Mouse (Mus musculus) retina, postnatal 7 days (tissue): ENCODE measurements around the gene Myh10.

Experiments used
- DNase-seq: peaks from one replicate; pipeline ENCODE4 v3.0.0-alpha.2; 2012; ENCODE audit warnings: low read depth, low spot score

Gene Myh10

DNA sequence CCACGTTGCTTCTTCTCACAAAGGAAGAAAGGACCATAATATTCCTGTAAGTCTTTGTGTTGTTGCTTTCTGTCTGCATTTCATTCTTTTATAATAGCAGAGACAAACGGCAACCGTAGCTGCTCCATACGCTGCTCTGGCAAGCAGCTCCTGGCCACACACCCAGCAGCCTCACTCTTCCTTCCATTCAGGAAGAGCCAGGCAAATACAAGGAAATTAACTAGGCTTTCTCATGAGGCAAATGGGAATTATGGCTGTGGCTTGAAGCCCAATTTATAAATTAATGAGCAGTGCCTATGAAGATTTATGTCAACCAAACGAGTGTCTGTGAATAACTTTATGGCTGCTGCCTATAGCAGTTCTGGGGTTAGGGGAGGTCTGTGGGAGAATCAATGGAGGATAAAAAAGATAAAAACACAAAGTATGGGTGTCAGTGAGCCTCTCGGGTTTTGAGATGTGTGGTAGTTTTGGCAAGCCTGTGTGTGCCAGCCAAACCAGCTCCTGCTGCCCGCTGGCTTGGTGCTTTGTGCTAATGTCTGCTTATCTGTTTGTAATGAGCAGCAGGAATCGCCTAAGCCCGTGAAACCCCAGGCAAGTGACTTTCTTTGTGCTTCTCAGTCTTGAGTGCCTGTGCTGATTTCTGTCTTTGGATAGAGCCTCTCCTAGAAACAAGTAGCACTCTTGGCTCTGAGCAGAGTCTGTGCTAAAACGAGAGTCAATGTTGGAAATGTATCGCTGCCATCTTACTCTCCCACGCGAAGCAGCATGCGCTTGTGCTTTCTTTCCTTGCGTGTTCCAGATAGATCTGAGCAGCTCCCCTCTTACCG, 54.2 kb downstream of the Myh10 start:
- no peak for DNase-seq

- no peak for DNase-seq
Measured at GRCm38 (mm10) chr11:68748121-68748520, 56.8 kb downstream of the Myh10 start.

DNA sequence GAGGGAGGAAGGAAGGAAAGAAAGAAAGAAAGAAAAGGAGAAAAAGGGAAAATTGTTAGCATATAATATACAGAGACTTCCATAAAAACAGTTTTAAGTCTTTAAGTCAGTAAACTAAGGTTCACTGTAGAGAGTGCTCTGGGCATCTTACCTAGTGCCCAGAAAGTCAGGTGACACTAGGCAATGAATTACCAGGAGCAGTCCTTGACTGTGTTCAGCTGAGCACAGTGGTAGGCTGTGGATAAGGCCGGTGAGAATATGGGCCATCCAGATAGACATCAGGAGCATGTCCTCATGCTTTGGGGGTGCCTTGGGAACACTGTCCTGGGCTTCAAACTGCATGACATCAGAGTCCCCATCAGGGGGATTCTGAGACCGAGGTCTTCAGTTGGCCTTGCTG, 58.8 kb downstream of the Myh10 start:
- no peak for DNase-seq

GRCm38 (mm10) chr11:68750938-68751337, 59.6 kb downstream of the Myh10 start:
- peak; percentile 43 for DNase-seq

- no peak for DNase-seq
Measured at GRCm38 (mm10) chr11:68754283-68754682, 62.9 kb downstream of the Myh10 start.

GRCm38 (mm10) chr11:68756456-68757348, 65.3 kb downstream of the Myh10 start:
- DNase-seq: no peak

DNA sequence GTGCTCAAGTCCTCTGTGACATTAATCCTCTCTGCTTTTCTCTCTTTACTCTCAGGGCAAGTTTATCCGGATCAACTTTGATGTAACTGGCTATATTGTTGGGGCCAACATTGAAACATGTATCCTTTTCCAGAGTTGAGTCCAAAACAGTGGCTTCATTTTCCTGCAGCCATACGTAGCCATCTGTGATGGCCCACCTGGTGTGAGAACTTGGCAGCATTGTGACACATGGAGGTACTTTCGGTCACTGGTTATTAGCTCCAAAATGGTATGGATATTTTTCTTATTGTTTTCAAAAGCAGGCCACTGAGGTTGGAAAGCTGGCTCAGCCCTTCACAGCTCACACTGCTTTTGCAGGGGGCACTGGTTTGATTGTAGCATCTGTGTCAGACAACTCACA, 68.3 kb downstream of the Myh10 start:
- no peak for DNase-seq

- DNase-seq: no peak
Measured at GRCm38 (mm10) chr11:68761155-68761554, 69.8 kb downstream of the Myh10 start.

GRCm38 (mm10) chr11:68761664-68762063, 70.3 kb downstream of the Myh10 start:
- no peak for DNase-seq

DNA sequence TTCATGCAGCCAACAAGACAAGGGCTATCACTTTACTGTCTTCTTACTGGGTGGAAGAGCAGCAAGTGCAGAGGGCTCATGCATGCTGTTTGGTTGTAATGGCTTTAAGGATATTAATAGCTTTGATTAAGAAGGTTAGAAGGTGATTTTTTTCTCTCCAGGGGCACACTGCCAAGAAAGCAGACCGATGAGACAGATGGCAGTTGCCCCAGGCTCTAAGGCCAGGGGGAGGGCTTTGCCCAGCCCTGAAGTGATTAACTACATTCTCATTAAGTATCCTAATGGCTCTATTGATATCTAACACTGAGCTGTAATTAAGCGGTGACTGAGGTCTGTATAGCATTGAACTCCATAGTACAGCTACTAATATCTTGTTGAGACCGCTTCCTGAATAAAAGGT, 73.3 kb downstream of the Myh10 start:
- DNase-seq: peak; percentile 85

GRCm38 (mm10) chr11:68767762-68768542, 76.6 kb downstream of the Myh10 start:
- DNase-seq: no peak

DNA sequence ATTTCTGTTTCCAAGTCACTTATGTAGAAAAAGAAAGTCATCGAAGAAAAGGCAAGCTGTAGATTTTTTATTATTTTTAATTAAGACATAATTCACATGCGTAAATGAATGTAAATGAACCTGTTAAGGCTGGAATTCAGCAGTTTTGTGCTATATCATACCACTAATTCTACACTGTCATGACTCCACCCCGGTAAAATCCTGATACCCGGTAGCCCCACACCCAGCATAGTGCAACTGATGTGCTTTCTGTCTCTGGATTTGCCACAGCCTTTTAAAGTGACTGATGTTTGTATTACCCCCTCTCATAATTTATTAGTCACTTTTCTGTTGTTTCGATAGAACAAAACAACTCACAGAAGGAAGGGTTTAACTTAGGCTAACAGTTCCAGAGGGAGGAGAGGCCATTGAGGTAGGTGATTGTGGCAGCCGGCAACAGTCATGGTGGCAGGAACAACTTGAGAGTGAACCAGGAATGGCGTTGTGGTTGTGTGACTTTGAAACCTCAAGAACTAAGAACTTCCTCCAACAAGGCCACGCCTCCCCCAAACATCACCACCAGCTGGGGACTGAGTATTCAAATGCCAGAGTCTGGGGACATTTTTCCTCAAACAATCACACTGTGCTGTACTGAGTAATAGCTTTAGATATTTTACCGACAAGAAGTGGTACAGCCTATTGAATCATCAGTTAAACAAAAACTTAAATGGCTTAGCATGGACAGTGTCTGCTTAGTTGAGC, 78.6 kb downstream of the Myh10 start:
- DNase-seq: no peak

DNA sequence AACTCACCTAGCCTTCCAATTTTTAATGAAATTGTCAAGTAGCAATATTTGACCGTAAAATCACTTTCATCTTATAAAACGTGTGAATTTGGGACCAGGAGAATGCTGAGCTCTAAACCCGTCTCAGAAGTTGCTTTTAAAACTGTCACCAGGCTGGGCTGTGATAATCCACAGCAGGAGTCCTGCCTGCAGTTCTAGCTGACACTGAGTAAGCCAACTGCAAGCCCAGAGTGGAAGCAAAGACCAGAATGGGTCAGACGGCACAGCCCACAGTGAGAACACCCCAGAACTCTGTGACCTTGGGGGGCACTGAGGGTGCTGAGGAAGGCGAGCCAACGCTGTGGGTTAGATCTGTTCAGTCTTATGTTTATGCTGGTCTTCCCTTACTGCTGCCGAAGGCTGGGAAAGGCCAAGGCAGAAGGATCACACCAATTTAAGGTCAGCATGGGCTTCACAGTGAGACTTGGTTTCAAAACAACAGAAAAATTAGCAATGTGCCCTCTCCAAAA, 84.8 kb downstream of the Myh10 start:
- no peak for DNase-seq

GRCm38 (mm10) chr11:68777933-68778332, 86.6 kb downstream of the Myh10 start:
- DNase-seq: no peak

- DNase-seq: no peak
Measured at GRCm38 (mm10) chr11:68778855-68779254, 87.5 kb downstream of the Myh10 start.

DNA sequence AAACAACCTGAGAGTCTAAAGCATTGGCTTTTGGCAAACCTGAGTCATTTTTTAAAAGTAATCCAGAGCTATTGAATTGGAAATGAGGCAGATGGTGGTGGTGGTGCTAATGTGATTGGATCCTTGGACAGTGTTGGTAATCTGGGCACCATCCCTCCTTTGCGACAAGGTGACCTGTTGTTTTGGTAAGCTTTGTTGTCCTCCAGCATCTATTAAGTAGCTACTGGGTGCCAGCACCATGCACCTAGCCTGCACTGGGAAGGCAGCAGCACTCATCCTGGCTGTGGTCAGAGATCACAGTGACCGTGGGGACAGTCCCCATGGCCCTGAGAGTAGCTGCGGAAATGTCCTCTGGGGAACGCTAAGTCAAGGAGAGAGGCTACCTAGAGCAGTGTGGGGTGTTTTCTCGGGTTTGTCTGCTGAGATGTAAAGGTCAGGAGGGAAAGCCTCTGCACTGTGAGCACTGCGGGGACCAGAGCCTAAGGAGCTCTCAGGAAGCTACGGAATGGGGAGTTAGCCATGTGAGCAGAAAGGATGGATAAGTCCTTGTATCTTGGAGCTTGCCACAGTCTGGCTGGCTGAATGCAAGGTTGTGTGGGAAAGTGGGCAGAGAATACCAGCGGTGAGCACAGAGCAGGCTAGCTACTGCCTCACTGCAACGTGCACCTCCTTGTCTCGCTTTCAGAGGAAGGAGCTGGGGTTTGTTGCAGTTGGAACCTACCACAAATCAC, 88.5 kb downstream of the Myh10 start:
- DNase-seq: no peak

DNA sequence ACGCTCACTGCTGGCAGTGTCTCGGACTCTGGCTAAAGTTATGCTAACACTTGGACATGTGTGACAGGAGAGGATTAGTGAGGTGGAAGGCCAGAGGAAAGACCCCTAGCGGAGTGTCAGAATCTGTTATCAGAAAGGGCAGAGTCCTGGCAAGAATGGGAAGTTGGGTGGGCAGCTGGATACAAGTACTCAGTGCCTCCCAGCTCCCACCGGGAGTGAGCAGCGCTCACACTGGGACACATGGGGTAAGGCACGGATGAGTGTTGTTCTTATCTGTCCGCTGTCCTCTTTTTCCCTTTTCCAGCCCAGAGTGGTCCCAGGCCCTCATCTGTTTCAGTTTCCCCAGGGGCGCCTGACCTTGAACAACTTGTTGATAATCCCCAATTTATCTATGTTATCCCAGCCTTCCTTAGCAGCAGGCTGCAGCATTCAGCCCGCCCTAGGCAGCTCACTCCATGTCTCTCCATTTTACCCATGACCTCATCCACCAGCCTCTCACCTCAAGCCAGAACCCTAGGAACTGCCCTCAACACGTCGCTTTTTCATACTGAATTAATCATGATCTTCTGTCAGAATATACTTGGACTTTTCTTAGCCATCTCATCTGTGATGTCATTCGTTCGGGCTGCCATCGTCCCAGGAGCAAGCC, 89.2 kb downstream of the Myh10 start:
- no peak for DNase-seq

DNA sequence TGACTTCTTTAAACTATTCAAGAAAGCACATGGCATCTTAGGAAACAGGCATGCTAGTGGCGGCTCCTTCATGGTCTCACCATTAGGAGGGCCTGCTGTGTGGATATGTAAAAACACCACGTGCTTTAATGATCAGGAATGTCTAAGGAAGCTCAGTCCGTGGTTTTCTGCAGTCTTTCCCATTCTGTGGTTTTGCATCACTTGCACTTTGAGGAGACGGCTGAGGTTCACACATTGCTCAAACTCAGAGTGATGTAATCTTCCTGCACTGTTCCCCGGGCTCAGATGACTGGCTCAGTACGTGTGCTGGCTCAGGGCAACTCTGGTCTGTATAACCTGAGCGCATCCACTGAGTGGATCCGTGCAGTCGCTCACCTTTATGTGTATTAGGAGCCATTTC, 91.0 kb downstream of the Myh10 start:
- DNase-seq: no peak

DNA sequence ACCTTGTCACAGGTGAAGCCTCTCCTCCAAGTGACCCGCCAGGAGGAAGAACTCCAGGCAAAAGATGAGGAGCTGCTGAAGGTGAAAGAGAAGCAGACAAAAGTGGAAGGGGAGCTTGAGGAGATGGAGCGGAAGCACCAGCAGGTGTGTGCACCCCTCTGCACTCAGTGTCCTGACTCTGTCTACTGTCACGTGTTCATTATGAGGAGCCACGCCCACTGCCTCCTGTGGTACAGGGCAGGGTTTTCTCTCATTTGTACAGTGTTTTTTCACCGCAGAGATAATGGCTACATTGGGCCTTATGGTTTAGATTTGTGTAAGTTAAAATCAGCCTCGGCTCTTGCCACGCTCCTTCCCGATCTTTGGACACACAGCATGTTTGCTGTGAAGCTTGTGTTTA, 94.5 kb downstream of the Myh10 start:
- DNase-seq: no peak

DNA sequence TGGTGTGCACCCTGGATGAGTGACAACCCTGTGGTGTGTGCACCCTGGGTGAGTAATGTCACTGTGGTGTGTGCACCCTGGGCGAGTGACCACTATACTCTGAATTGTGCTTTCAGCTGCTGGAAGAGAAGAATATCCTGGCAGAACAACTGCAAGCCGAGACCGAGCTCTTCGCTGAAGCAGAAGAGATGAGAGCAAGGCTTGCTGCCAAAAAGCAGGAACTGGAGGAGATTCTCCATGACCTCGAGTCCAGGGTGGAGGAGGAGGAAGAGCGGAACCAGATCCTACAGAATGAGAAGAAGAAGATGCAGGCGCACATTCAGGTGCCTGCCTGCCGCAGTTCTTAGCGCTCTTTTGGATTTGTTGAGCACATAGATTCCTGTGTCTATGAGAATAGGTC, 95.9 kb downstream of the Myh10 start:
- DNase-seq: no peak
